Mouse (Mus musculus) liver, adult 2 months (tissue): Measurements from ENCODE around the gene Bco1. TPM values are rescaled to one million over a fixed set of nuclear protein-coding genes. Genes with fewer than 3 reads are reported as not detected.

Experiments used
- DNase-seq: peaks from one replicate; pipeline ENCODE4 v3.0.0-alpha.2; 2011; ENCODE audit warnings: low read depth, low spot score; ENCODE audit errors: extremely low read depth
- H3K27ac ChIP-seq: fragments of 200-500 bp; replicated peaks from 2 replicates; pipeline ENCODE4 v1.5.1; 2012; ENCODE audit warnings: low read depth, mild to moderate bottlenecking, control low read depth, inconsistent platforms, low read length; ENCODE audit not compliant: insufficient read depth
- H3K27me3 ChIP-seq: fragments of 200-500 bp; 2 replicates; pipeline ENCODE4 v1.6.1; 2012; ENCODE audit warnings: mild to moderate bottlenecking, moderate library complexity, low read length, inconsistent platforms; ENCODE audit not compliant: control insufficient read depth, insufficient read depth
- H3K36me3 ChIP-seq: fragments of 200-500 bp; 2 replicates; pipeline ENCODE4 v1.6.1; 2012; ENCODE audit warnings: low read length, inconsistent platforms; ENCODE audit not compliant: control insufficient read depth, insufficient read depth
- H3K4me1 ChIP-seq: fragments of 200-500 bp; 2 replicates; pipeline ENCODE4 v1.6.1; 2011; ENCODE audit warnings: low read length; ENCODE audit not compliant: control insufficient read depth, insufficient read depth
- H3K4me3 ChIP-seq: fragments of 200-500 bp; 2 replicates; pipeline ENCODE4 v1.5.1; 2011; ENCODE audit warnings: low read depth, mild to moderate bottlenecking, control low read depth, low read length, moderate library complexity; ENCODE audit not compliant: insufficient read depth
- H3K79me2 ChIP-seq: fragments of 200-500 bp; 2 replicates; pipeline ENCODE4 v1.6.1; 2012; ENCODE audit warnings: inconsistent platforms, mild to moderate bottlenecking, low read length, moderate library complexity; ENCODE audit not compliant: control insufficient read depth, insufficient read depth
- H3K9ac ChIP-seq: fragments of 200-500 bp; 2 replicates; pipeline ENCODE4 v1.6.1; 2012; ENCODE audit warnings: low read depth, mild to moderate bottlenecking, control low read depth, inconsistent platforms, low read length
- CTCF ChIP-seq: fragments of 200-500 bp; IDR thresholded peaks from 2 replicates; pipeline ENCODE4 v1.5.1; 2011; ENCODE audit warnings: low read depth, low read length, control low read depth
- POLR2A ChIP-seq: fragments of 200-500 bp; IDR thresholded peaks from 2 replicates; pipeline ENCODE4 v1.6.1; 2011; ENCODE audit warnings: low read length, control low read depth; ENCODE audit not compliant: insufficient read depth; ENCODE audit errors: extremely low read depth
- WGBS: fragments of 180-500 bp; shearing (Covaris S2); methylation state at CpG from one replicate; pipeline ENCODE4 v1.1.7; 2018; 5-methylcytosine and 5-hydroxymethylcytosine counted together
- polyA plus RNA-seq: library from polyadenylated mRNA; depleted of rRNA; stranded (reverse); fragments of >200 nt; gene quantifications from 2 replicates; pipeline ENCODE4 v1.2.3, GENCODE M21; 2012
- total RNA-seq: library from RNA; depleted of rRNA; stranded (reverse); fragments of >200 nt; gene quantifications from 2 replicates; pipeline ENCODE4 v1.2.3, GENCODE M21; 2014

Gene Bco1
- total and polyA plus RNA-seq, 2 experiments = 4.0 to 7.2 TPM

- Histone ChIP-seq H3K27ac (no peak overlapping the region), H3K79me2 (no peaks in the 10 kb centered on the region), H3K36me3 (no peaks in the 10 kb centered on the region), H3K9ac (no peak overlapping the region), H3K27me3 (no peaks in the 10 kb centered on the region), H3K4me3 (no peak overlapping the region), H3K4me1 (no peaks in the 10 kb centered on the region)
- TF ChIP-seq CTCF = no peak
- no peak for TF ChIP-seq POLR2A
- 86% methylated on average over 10 of the region's 10 CpGs for WGBS
- DNase-seq = no peak
Measured at GRCm38 (mm10) chr8:117097051-117097563, 1.5 kb downstream of the Bco1 start.

GRCm38 (mm10) chr8:117097564-117098191 lies 2.0 kb downstream of the Bco1 start:
- 45% methylated on average over 11 of the region's 11 CpGs for WGBS

GRCm38 (mm10) chr8:117107533-117107932 lies 11.9 kb downstream of the Bco1 start:
- Histone ChIP-seq H3K79me2 (no peaks in the 10 kb centered on the region), H3K36me3 (no peaks in the 10 kb centered on the region), H3K4me3 (no peak overlapping the region), H3K9ac (no peak overlapping the region), H3K27me3 (no peaks in the 10 kb centered on the region), H3K27ac (no peak overlapping the region), H3K4me1 (no peaks in the 10 kb centered on the region)
- peak; percentile 26 for DNase-seq
- TF ChIP-seq POLR2A (no peak), CTCF (peak; percentile 85)
- 47% methylated on average over 9 of the region's 9 CpGs for WGBS

More at GRCm38 (mm10) chr8:117097564-117098191, 2.0 kb downstream of the Bco1 start:
- no peaks in the 10 kb centered on the region for H3K4me1 ChIP-seq
- no peaks in the 10 kb centered on the region for H3K79me2 ChIP-seq
- no peaks in the 10 kb centered on the region for H3K36me3 ChIP-seq
- H3K27ac ChIP-seq = no peak overlapping the region
- no peaks in the 10 kb centered on the region for H3K27me3 ChIP-seq
- no peak overlapping the region for H3K4me3 ChIP-seq
- H3K9ac ChIP-seq = no peak overlapping the region
- peak; percentile 10 for DNase-seq
- no peak for TF ChIP-seq POLR2A
- TF ChIP-seq CTCF = no peak

GRCm38 (mm10) chr8:117109018-117109711 lies 13.5 kb downstream of the Bco1 start:
- DNase-seq = no peak
- no peak overlapping the region for H3K9ac ChIP-seq
- no peaks in the 10 kb centered on the region for H3K4me1 ChIP-seq
- H3K4me3 ChIP-seq = no peak overlapping the region
- no peaks in the 10 kb centered on the region for H3K79me2 ChIP-seq
- WGBS = 96% methylated on average over 19 of the region's 19 CpGs
- no peak overlapping the region for H3K27ac ChIP-seq
- H3K27me3 ChIP-seq = no peaks in the 10 kb centered on the region
- H3K36me3 ChIP-seq = no peaks in the 10 kb centered on the region
- no peak for TF ChIP-seq POLR2A
- TF ChIP-seq CTCF = peak; percentile 55; the same call in 1 of the 2 replicates

- 55% methylated on average over 16 of the region's 16 CpGs for WGBS
- Histone ChIP-seq H3K27ac (no peak overlapping the region), H3K36me3 (no peaks in the 10 kb centered on the region; the same call in 1 of the 2 replicates), H3K79me2 (no peaks in the 10 kb centered on the region), H3K4me3 (no peak overlapping the region), H3K4me1 (no peaks in the 10 kb centered on the region), H3K27me3 (no peaks in the 10 kb centered on the region), H3K9ac (no peak overlapping the region)
- peak; percentile 76 for DNase-seq
- TF ChIP-seq POLR2A = no peak
- TF ChIP-seq CTCF = peak; percentile 59
Measured at GRCm38 (mm10) chr8:117109801-117110390, 14.2 kb downstream of the Bco1 start.

GRCm38 (mm10) chr8:117111641-117112040 lies 16.0 kb downstream of the Bco1 start:
- no peak for DNase-seq
- Histone ChIP-seq H3K4me1 (no peaks in the 10 kb centered on the region), H3K27ac (no peak overlapping the region), H3K9ac (no peak overlapping the region), H3K36me3 (no peaks in the 10 kb centered on the region; the same call in 1 of the 2 replicates), H3K27me3 (no peaks in the 10 kb centered on the region), H3K79me2 (no peaks in the 10 kb centered on the region), H3K4me3 (no peak overlapping the region)
- TF ChIP-seq CTCF (no peak), POLR2A (no peak)
- 76% methylated on average over 3 of the region's 3 CpGs for WGBS
